ENCODE assay signal across 8 mouse cellular contexts in the genomic region with DNA sequence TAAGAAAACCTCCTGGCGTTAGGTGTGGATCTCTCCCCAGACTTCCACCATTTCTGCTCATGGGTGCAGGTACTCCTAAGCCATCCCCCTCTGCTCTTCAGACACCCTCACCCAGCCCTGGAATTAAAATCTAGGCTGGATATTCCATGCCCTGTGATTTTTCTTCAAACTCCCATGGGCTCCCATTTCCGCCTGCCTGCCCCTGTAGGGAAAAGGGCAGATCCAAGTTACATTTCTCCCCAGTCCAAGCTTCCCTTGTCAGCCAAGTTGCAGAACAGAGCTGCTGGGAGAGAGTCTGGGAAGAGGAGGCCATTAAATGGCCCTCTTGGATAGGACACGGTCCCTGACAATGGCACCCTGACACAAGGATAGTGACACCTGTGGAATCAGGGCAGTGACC. TPM values are rescaled to one million over a fixed set of nuclear protein-coding genes. Genes with fewer than 3 reads are reported as not detected.
DNase-seq lines count a peak whose midpoint lies in the region; ATAC-seq lines count a peak whose summit lies in the region.

No protein-coding gene starts in this region.

- no peaks in the 10 kb centered on the region; the same call in none of the 2 replicates for H3K36me3 ChIP-seq in embryonic facial prominence, embryonic 11.5 days (replicated peaks; ENCODE audit: control insufficient read depth, insufficient read depth, low read depth, low read length)
- H3K36me3 ChIP-seq in hindbrain, embryonic 11.5 days (ENCODE audit: control insufficient read depth, insufficient read depth, low read length), result 0 out of 2 replicates have a peak, but pooled peaks cover 3% of the 10 kb centered on the region
- peaks cover 14% of the 10 kb centered on the region; the same call in 1 of the 2 replicates for H3K36me3 ChIP-seq in liver, embryonic 15.5 days (replicated peaks)

- ATAC-seq in embryonic facial prominence, embryonic 11.5 days (replicated peaks; ENCODE audit: insufficient number of reproducible peaks, low FRiP score, low TSS enrichment, low read depth), result no peak
- ATAC-seq in hindbrain, embryonic 11.5 days (ENCODE audit: low FRiP score), result no peak
- no peak for ATAC-seq in liver, embryonic 15.5 days (ENCODE audit: insufficient read depth)

- H3K9me3 ChIP-seq in embryonic facial prominence, embryonic 11.5 days (replicated peaks; ENCODE audit: control insufficient read depth, low read length), result no peaks in the 10 kb centered on the region
- no peaks in the 10 kb centered on the region for H3K9me3 ChIP-seq in hindbrain, embryonic 11.5 days (ENCODE audit: control insufficient read depth, low read length)
- H3K9me3 ChIP-seq in liver, embryonic 15.5 days (replicated peaks), result no peaks in the 10 kb centered on the region

- H3K4me1 ChIP-seq in embryonic facial prominence, embryonic 11.5 days (ENCODE audit: control insufficient read depth, insufficient read depth, low read length), result peaks cover 3% of the 10 kb centered on the region; the same call in 1 of the 2 replicates
- no peaks in the 10 kb centered on the region; the same call in 1 of the 2 replicates for H3K4me1 ChIP-seq in hindbrain, embryonic 11.5 days (replicated peaks; ENCODE audit: control insufficient read depth, insufficient read depth, low read length)
- H3K4me1 ChIP-seq in liver, embryonic 15.5 days (replicated peaks), result no peaks in the 10 kb centered on the region; the same call in 1 of the 2 replicates

- DNase-seq in adrenal gland, adult 2 months, result peak; percentile 27
- no peak for DNase-seq in adrenal gland, postnatal 25 days
- no peak for DNase-seq in embryonic facial prominence, embryonic 11.5 days (ENCODE audit: low spot score)
- no peak for DNase-seq in hindbrain, embryonic 11.5 days (ENCODE audit: low spot score)
- no peak for DNase-seq in thymus, postnatal 4 days
- no peak for DNase-seq in right cerebral cortex, adult 18-20 months
- DNase-seq in layer of hippocampus, adult 9-11 months, result no peak

- WGBS in embryonic facial prominence, embryonic 11.5 days, result 26% methylated on average over 3 of the region's 3 CpGs
- WGBS in hindbrain, embryonic 11.5 days, result 29% methylated on average over 3 of the region's 3 CpGs
- 41% methylated on average over 3 of the region's 3 CpGs for WGBS in liver, embryonic 15.5 days (ENCODE audit: insufficient replicate concordance)

- H3K27me3 ChIP-seq in embryonic facial prominence, embryonic 11.5 days (ENCODE audit: control insufficient read depth, insufficient read depth, low read length), result no peaks in the 10 kb centered on the region
- no peaks in the 10 kb centered on the region for H3K27me3 ChIP-seq in hindbrain, embryonic 11.5 days (ENCODE audit: control insufficient read depth, insufficient read depth, low read length)
- peaks cover 40% of the 10 kb centered on the region for H3K27me3 ChIP-seq in liver, embryonic 15.5 days

- H3K4me3 ChIP-seq in embryonic facial prominence, embryonic 11.5 days (ENCODE audit: low read depth, low read length), result peak overlapping the region; percentile 83
- H3K4me3 ChIP-seq in hindbrain, embryonic 11.5 days (ENCODE audit: low read depth, low read length), result peak overlapping the region; percentile 76
- H3K4me3 ChIP-seq in liver, embryonic 15.5 days (replicated peaks), result peak overlapping the region; percentile 60; the same call in 1 of the 2 replicates

- H3K4me2 ChIP-seq in embryonic facial prominence, embryonic 11.5 days (ENCODE audit: low read depth, low read length), result peak overlapping the region; percentile 92
- peak overlapping the region; percentile 99 for H3K4me2 ChIP-seq in hindbrain, embryonic 11.5 days (replicated peaks; ENCODE audit: low read depth, low read length)
- H3K4me2 ChIP-seq in liver, embryonic 15.5 days, result peak overlapping the region; percentile 70

- no peak overlapping the region for H3K27ac ChIP-seq in embryonic facial prominence, embryonic 11.5 days (replicated peaks; ENCODE audit: low read depth, low read length)
- 0 out of 2 replicates have a peak overlapping the region, but pooled peaks have one; percentile 88 for H3K27ac ChIP-seq in hindbrain, embryonic 11.5 days (ENCODE audit: low read depth, low read length)
- H3K27ac ChIP-seq in liver, embryonic 15.5 days (replicated peaks), result no peak overlapping the region

- peak overlapping the region; percentile 91 for H3K9ac ChIP-seq in embryonic facial prominence, embryonic 11.5 days (replicated peaks; ENCODE audit: low read length)
- peak overlapping the region; percentile 86; the same call in 1 of the 2 replicates for H3K9ac ChIP-seq in hindbrain, embryonic 11.5 days (ENCODE audit: low read depth, low read length)
- no peak overlapping the region for H3K9ac ChIP-seq in liver, embryonic 15.5 days

RNA-seq across cellular contexts. Expression of gene Zfp467, which starts 0.6 kb away (rescaled TPM):
- 10 to 100 TPM; 47.3 to 53.6 TPM for total RNA-seq in adrenal gland, adult 2 months (2021)
- polyA plus RNA-seq in adrenal gland, adult 2 months (2012; rRNA removed), result 119 and 124 TPM in 2 replicates
- 51.0 and 72.4 TPM in 2 replicates for total RNA-seq in adrenal gland, postnatal 25 days (2021)
- 16.6 and 17.1 TPM in 2 replicates for polyA plus RNA-seq in embryonic facial prominence, embryonic 11.5 days (2014; fragmentation: Nextera tagmentation; extraction: Ambion mirVana)
- polyA plus RNA-seq in hindbrain, embryonic 11.5 days (2014; fragmentation: Nextera tagmentation; extraction: Ambion mirVana), result 13.3 and 14.9 TPM in 2 replicates
- polyA plus RNA-seq in liver, embryonic 15.5 days (2015; fragmentation: Nextera tagmentation; extraction: Ambion mirVana), result 2.7 and 2.9 TPM in 2 replicates

RNA-seq across cellular contexts. Expression of gene Sspo, which starts 1.8 kb away (rescaled TPM):
- total RNA-seq in adrenal gland, adult 2 months (2021), result 1 to 10 TPM; 2.7 to 3.5 TPM
- 8.4 and 12.3 TPM in 2 replicates for polyA plus RNA-seq in adrenal gland, adult 2 months (2012; rRNA removed)
- 3.5 and 5.1 TPM in 2 replicates for total RNA-seq in adrenal gland, postnatal 25 days (2021)
- 0.33 and 0.36 TPM in 2 replicates for polyA plus RNA-seq in embryonic facial prominence, embryonic 11.5 days (2014; fragmentation: Nextera tagmentation; extraction: Ambion mirVana)
- polyA plus RNA-seq in hindbrain, embryonic 11.5 days (2014; fragmentation: Nextera tagmentation; extraction: Ambion mirVana), result 0.05 and 0.17 TPM in 2 replicates
- 0.03 TPM in 1 of 2 replicates, not detected in the other for polyA plus RNA-seq in liver, embryonic 15.5 days (2015; fragmentation: Nextera tagmentation; extraction: Ambion mirVana)

RNA-seq across cellular contexts. Expression of gene Krba1, which starts 50.9 kb away (rescaled TPM):
- 10 to 100 TPM; 30.9 to 31.3 TPM for total RNA-seq in adrenal gland, adult 2 months (2021)
- polyA plus RNA-seq in adrenal gland, adult 2 months (2012; rRNA removed), result 42.5 and 55.2 TPM in 2 replicates
- total RNA-seq in adrenal gland, postnatal 25 days (2021), result 45.9 and 64.1 TPM in 2 replicates
- polyA plus RNA-seq in embryonic facial prominence, embryonic 11.5 days (2014; fragmentation: Nextera tagmentation; extraction: Ambion mirVana), result 18.4 and 19.8 TPM in 2 replicates
- polyA plus RNA-seq in hindbrain, embryonic 11.5 days (2014; fragmentation: Nextera tagmentation; extraction: Ambion mirVana), result 16.0 and 19.1 TPM in 2 replicates
- 1.6 and 1.8 TPM in 2 replicates for polyA plus RNA-seq in liver, embryonic 15.5 days (2015; fragmentation: Nextera tagmentation; extraction: Ambion mirVana)
